Mouse (Mus musculus) heart, adult 8-10 months (tissue): ENCODE data around the gene Krtap3-2. TPM values are rescaled to one million over a fixed set of nuclear protein-coding genes. Genes with fewer than 3 reads are reported as not detected.
"Not testable (repeated sequence)": the region's sequence is repeated elsewhere in the genome, so short reads cannot be mapped to it uniquely, and the experiment has no call there.

Experiments used
- DNase-seq: peaks from one replicate; pipeline ENCODE4 v3.0.0; 2022; ENCODE audit warnings: low spot score
- total RNA-seq, 4 experiments: library from RNA; stranded (reverse); gene quantifications; 2 replicates each; pipeline ENCODE4 v1.2.4; 2022

Gene Krtap3-2
- total RNA-seq, result not detected

GRCm38 (mm10) chr11:99556753-99557152, at the start of gene Krtap3-2:
Krtap3-2 (minus strand) TSS chr11:99556853.
- no peak for DNase-seq

- not testable (repeated sequence) for DNase-seq
Measured at GRCm38 (mm10) chr11:99603208-99603607, 46.6 kb upstream of the Krtap3-2 start, which contains the start of gene Gm11938. Gm11938 (minus strand) TSS chr11:99603308.

DNA sequence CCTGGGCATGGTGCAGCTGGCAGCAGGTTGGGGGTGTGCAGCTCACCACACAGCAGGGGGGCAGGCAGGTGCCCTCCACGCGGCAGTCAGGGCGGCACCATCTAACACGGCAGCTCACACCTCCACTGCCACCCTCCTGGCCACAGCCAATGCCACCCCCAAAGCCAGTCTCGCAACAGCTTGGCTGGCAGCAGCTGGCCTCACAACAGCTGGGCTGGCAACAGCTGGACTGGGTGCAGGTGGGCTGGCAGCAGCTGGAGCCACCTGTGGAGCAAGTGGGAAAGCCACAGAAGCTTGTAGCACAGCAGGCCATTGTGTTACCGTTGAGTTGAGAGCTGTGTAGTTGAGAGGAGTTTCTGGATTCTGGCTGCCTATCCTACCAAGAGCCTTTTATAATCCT, 41.1 kb upstream of the Krtap3-2 start, which contains the start of gene Krtap9-3:
TSS of gene Krtap9-3 (minus strand) at position 364 of the 400 bp plus-strand sequence.
- not testable (repeated sequence) for DNase-seq

GRCm38 (mm10) chr11:99590981-99591380, 34.3 kb upstream of the Krtap3-2 start, which contains the start of gene Krtap1-3:
Krtap1-3 (minus strand) TSS chr11:99591339.
- DNase-seq, result no peak

- DNase-seq, result no peak
Measured at GRCm38 (mm10) chr11:99585096-99585495, 28.4 kb upstream of the Krtap3-2 start.

DNA sequence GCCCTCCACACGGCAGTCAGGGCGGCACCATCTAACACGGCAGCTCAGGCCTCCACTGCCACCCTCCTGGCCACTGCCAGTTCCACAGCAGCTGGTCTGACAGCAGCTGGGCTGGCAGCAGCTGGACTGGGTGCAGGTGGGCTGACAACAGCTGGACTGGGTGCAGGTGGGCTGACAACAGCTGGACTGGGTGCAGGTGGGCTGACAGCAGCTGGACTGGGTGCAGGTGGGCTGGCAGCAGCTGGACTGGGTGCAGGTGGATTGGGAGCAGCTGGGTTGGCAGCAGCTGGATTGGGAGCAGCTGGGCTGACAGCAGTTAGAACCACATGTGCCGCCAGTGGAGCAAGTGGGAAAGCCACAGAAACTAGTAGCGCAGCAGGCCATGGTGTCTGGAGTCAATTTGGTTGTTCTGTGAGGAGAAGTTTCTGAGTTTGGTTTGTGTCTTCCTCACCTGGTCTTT, 26.6 kb upstream of the Krtap3-2 start, which contains the start of gene Krtap1-4:
TSS of gene Krtap1-4 (minus strand) at position 410 of the 460 bp plus-strand sequence.
- DNase-seq, result no peak

DNA sequence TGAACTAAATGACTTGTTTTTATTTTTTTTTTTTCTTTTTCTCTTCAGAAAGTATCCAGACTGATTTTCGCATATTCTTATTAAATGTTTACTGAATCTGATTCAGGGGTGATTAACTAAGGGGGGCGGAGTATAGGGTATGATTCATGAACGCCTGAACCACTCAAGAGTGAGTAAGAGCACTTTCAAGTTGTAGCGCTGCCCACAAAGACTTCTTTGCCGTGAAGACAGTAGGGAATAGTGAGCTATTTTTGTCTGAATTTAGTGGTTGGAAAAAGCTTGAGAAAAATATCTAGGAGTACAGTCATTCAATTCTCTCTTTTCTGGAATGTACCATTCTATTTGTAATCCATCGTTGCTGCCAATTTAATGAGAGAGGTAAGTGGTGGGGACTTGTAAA, 24.9 kb upstream of the Krtap3-2 start:
- no peak for DNase-seq

DNA sequence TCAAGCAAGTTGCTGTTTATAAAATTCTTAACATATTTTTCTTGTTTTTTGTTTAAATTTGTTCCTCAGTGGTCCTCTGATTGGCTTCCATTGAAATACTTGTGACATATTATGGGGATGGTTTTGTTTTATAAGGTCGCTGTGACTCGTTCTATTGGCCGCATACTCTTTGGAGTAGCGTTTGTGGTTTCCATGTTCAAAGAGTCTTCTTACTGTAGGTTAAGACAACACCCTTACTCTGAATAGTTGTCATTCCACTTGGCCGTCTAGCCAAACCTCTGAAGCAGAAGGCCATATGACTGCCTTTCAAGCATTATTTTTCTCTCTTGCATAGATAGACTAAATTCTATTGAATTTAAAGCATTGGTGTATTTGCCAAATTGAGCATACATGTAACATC, 24.4 kb upstream of the Krtap3-2 start:
- DNase-seq, result no peak

DNA sequence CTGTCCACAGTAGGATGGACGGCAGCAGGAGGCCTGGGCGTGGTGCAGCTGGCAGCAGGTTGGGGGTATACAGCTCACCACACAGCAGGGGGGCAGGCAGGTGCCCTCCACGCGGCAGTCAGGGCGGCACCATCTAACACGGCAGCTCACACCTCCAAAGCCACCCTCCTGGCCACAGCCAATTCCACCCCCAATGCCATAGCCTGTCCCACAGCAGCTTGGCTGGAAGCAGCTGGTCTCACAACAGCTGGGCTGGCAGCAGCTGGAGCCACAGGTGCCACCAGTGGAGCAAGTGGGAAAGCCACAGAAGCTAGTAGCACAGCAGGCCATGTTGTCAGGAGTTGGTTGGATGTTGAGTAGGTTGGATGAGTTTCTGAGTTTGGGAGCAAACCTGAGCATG, 24.0 kb upstream of the Krtap3-2 start, which contains the start of gene Krtap1-5:
TSS of gene Krtap1-5 (minus strand) at position 381 of the 400 bp plus-strand sequence.
- no peak for DNase-seq

DNA sequence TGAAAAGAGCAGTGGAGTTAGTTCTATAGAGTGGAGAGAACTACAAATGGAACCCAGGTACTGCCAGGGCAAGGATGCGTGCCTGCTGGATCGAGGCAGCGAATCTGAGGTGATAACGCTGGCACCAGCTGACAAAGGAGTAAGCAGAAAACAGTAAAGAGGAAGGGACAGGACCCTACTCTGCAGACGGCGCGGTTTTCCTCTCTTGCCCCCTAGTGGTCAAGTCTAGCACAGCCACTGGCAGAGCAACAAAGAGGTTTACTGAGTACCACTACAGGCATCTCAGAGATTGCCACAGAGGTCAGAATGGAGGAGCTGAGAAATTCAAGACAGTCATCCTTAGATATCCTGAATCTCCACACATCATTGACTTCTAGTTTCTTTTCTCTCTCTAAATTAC, 17.5 kb upstream of the Krtap3-2 start:
- peak; percentile 26 for DNase-seq

- DNase-seq, result no peak
Measured at GRCm38 (mm10) chr11:99573164-99573563, 16.5 kb upstream of the Krtap3-2 start.

- no peak for DNase-seq
Measured at GRCm38 (mm10) chr11:99566530-99566929, 9.9 kb upstream of the Krtap3-2 start, which contains the start of gene Krtap3-1. Krtap3-1 (minus strand) TSS chr11:99566630.

- no peak for DNase-seq
Measured at GRCm38 (mm10) chr11:99562580-99562979, 5.9 kb upstream of the Krtap3-2 start.

DNA sequence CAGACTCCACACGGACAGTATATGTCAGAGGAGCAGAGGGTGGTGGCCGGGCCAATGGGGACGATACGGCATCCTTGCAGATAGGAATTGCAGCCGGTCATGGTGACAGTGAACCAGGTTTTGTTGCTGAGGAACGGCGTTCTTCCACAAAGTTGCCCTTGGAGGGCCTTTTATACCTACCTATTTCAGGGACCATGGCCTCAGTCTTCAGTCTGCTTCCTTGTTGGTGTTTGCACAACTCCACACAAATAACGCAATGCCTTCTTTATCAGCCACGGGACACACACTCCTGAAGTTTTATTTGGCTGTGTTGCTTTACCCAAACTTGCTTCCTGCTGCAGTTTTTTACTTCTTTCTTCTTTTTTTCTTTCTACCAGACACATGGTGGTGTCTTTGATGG, 2.7 kb upstream of the Krtap3-2 start, which contains the start of gene Gm11939:
TSS of gene Gm11939 (minus strand) at position 101 of the 400 bp plus-strand sequence.
- DNase-seq, result no peak

DNA sequence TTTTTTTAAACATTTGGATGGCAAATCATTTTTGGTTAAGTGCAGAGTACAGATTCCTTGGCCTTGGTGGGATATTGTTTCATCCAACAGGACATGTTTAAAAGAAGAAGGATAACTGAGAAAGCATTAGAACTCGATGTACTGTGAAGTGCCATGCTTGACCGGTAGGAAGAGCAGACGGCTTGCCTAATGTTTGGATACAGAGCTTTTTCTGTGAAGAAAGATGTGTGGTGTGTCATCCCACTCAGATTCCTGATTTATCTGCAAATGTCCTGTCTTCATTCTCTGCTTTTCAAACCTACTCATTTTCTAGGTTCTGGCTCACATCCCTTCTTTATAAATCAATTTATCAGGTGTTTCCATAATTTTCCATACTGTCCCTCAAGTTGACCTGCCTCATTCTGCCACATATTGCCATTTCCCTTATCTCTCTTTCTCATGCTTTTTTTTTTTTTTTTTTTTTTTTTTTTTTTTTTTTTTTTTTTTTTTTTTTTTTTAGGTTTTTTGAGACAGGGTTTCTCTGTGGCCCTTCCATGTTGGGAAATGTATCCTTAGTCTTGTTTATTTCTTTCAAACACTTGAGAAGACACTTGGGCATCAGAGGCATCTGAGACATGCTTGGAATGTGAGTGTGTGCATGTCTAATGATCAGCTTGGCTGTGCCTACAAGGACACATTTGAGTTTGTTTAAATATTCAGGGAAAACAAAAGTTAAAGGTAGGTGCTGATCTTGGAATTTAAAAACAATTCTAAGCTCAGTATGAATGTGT, 1.5 kb upstream of the Krtap3-2 start:
- DNase-seq, result no peak

GRCm38 (mm10) chr11:99556195-99556594, 458 bp downstream of the Krtap3-2 start:
- no peak for DNase-seq

DNA sequence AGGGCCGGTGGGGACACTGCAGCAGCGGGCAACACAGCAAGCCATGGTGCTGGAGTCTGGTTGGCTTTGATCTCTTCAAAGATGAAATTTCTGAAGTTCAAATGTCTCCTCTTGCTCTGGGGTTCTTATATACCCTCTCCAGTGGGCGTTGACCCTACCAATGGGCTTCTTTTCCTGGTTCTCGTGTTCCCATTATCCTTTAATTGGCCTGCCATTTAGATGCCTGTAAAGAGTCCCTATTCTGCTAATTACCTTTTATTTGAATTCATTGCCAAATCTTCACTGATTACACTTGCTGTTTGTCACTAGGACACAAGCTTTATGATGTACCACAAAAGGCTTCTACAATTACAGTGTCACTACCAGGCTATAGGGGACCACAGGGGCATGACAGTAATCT, 5.9 kb downstream of the Krtap3-2 start, which contains the start of gene Krtap3-3:
TSS of gene Krtap3-3 (minus strand) at position 101 of the 400 bp plus-strand sequence.
- no peak for DNase-seq

DNA sequence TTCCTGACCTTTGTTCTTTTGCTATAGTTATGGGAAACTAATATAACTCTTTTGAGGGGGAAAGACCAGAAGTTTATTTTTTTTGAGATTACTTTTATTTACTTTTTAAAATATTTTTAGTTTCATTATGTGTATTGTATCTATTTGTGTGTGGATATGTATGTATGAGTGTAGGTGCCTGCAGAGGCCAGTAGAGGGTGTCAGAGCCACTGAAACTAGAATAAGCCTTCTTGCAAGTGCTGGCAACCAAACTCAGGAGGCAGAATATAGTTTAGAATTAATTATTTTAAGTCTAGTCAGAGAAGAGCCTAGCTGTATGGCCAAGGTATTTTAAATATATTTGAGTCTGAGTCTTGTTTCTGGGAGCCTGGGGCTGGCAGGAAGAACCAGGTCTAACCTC, 8.8 kb downstream of the Krtap3-2 start:
- no peak for DNase-seq

DNA sequence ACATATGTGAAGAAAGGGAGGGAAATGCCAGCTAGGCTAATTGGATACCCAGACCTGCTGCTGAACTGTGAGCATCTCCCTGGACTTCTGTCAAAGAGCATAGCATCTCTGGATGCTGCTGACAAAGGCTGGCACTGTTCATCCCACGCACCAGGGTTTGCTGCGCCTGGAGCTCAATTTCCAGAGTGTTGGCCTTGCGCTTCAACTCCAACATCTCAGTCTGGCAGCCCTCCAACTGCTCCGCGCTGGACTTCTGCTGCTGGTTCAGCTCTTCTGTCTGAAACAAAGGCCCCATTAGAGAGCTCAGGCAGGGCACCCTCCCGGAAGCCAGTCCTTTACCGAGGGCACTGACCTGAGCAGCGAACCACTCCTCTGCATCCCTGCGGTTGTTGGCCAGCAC, 16.9 kb downstream of the Krtap3-2 start:
- DNase-seq, result no peak

- DNase-seq, result no peak
Measured at GRCm38 (mm10) chr11:99521288-99521860, 35.3 kb downstream of the Krtap3-2 start, which contains the start of gene Krt39. Krt39 (minus strand) TSS chr11:99521338.

- DNase-seq, result no peak
Measured at GRCm38 (mm10) chr11:99514098-99514497, 42.6 kb downstream of the Krtap3-2 start.
